Mouse (Mus musculus) E14TG2a.4 (cell line): Measurements from ENCODE around the gene Alkbh6.

ENCODE experiments used
- H3K27me3 ChIP-seq: 2 replicates; pipeline ENCODE4 v1.6.1; 2014; ENCODE audit warnings: low read length, control low read depth; ENCODE audit not compliant: insufficient read depth
- H3K36me3 ChIP-seq: 2 replicates; pipeline ENCODE4 v1.6.1; 2014; ENCODE audit warnings: low read length, control low read depth; ENCODE audit not compliant: insufficient read depth
- H3K4me1 ChIP-seq: replicated peaks from 2 replicates; pipeline ENCODE4 v1.6.1; 2014; ENCODE audit warnings: low read depth, low read length, control low read depth
- H3K4me3 ChIP-seq: replicated peaks from 2 replicates; pipeline ENCODE4 v1.5.1; 2014; ENCODE audit warnings: mild to moderate bottlenecking, low read length
- H3K9me3 ChIP-seq: 2 replicates; pipeline ENCODE4 v1.6.1; 2014; ENCODE audit warnings: low read length, control low read depth
- CTCF ChIP-seq: conservative IDR thresholded peaks from 2 replicates; pipeline ENCODE4 v1.5.1; 2014; ENCODE audit warnings: low read length
- NANOG ChIP-seq: IDR thresholded peaks from 2 replicates; pipeline ENCODE4 v1.6.1; 2014; ENCODE audit warnings: borderline replicate concordance, low read length, mixed read lengths
- POU5F1 ChIP-seq: IDR thresholded peaks from 2 replicates; pipeline ENCODE4 v1.6.1; 2014; ENCODE audit warnings: low read length, borderline replicate concordance

The Alkbh6 gene

DNA sequence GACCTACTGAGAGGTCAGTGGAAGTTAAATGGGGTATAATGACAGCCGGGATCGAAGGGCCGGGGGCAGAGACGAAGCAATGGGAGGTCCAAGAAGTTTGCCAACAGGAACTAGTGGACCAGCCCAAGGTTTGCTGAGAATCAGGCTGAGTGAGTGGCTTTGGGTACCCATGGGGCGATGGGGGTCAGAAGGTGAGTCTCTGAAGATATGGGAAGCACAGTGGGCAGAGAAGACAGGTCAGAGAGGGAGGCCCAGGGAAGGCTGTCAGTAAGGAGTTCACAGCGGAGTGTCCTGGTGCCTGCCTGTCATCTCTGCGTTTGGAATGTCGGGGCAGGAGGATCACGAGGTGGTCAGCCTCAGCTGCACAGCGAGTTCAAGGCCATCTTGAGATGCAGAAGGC lies 19.9 kb downstream of the Alkbh6 start:
- Histone ChIP-seq H3K27me3 (peaks cover 17% of the 10 kb centered on the region), H3K36me3 (no peaks in the 10 kb centered on the region), H3K4me1 (peaks cover 28% of the 10 kb centered on the region), H3K9me3 (no peaks in the 10 kb centered on the region), H3K4me3 (no peak overlapping the region)
- TF ChIP-seq CTCF, result no peak
- TF ChIP-seq POU5F1, result no peak
- TF ChIP-seq NANOG, result no peak

DNA sequence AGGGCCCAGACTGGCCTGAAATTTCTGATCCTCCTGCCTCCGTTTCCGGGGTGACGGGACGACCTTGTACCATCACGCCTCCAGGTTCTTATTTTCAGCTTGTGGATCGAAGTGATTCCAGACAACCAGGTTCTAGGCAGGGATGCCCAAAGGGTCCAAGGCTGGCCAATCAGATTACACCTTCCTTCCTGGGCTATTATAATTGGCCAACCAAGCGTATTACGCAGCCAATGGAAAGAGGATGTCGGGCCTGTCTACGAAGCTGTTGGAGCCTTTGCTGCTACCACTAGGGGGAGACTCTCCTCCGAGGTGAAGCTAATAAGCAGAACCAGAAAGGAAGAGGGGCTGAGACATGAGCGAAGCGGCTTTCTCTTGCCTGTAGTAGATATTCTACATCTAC lies 23.4 kb downstream of the Alkbh6 start:
- TF ChIP-seq NANOG, result no peak
- TF ChIP-seq CTCF, result peak; percentile 97
- Histone ChIP-seq H3K27me3 (peaks cover 46% of the 10 kb centered on the region), H3K36me3 (no peaks in the 10 kb centered on the region), H3K9me3 (no peaks in the 10 kb centered on the region), H3K4me3 (no peak overlapping the region; the same call in 1 of the 2 replicates), H3K4me1 (peaks cover 28% of the 10 kb centered on the region)

DNA sequence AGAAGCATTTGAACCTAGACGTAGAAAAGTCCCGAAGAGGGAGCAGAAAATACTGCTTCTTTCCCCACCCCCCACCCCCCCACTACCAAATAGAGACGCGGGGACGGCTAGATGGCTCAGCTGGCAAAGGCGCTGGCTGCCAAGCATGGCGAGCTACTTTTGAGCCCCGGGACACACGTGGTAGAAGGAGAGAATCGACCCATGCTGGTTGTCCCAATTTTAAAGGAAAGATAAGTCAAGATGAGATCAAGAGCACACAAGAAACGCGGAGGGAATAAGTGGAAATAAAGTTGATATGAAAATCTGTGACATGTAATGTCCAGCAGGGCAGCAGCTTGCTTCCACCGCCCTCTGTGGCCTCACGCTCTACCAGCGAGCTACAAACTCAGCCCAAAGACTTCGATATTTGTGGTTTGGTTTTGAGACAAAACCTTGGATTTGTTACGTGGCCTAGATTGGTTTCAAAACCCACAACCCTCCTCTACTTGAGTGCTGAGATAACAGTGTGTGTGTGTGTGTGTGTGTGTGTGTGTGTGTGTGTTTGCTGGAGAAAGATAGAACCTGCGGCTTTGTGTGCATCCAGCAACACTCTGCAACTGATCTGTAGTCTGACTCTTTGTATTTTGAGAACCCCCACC lies 24.2 kb downstream of the Alkbh6 start:
- Histone ChIP-seq H3K27me3 (peaks cover 44% of the 10 kb centered on the region), H3K4me3 (no peak overlapping the region), H3K4me1 (peaks cover 20% of the 10 kb centered on the region), H3K9me3 (no peaks in the 10 kb centered on the region), H3K36me3 (no peaks in the 10 kb centered on the region)
- TF ChIP-seq NANOG, result no peak
- no peak for TF ChIP-seq CTCF
- no peak for TF ChIP-seq POU5F1

DNA sequence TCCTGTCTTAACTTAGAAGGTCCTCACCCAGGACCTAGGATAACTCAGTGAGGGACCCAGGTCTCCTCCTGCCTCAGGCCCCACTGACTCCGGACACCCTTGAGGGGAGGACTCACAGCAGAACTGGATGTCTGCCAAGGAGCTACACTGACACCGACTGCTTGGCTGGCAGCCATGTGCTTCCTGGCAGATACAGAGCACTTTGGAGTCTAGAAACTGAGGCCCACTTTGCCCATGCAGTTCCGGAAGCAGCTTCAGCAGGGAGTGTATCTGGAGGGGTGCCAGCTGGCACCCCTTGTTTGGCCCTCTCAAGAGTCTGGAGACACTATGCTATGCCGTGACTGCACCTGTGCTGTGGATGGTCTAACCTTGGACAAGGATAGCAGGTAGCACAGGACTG lies 24.9 kb downstream of the Alkbh6 start:
- H3K4me3 ChIP-seq, result no peak overlapping the region
- H3K27me3 ChIP-seq, result peaks cover 47% of the 10 kb centered on the region
- TF ChIP-seq CTCF (no peak), NANOG (no peak), POU5F1 (no peak)
- H3K9me3 ChIP-seq, result no peaks in the 10 kb centered on the region
- no peaks in the 10 kb centered on the region for H3K36me3 ChIP-seq
- H3K4me1 ChIP-seq, result peaks cover 18% of the 10 kb centered on the region

DNA sequence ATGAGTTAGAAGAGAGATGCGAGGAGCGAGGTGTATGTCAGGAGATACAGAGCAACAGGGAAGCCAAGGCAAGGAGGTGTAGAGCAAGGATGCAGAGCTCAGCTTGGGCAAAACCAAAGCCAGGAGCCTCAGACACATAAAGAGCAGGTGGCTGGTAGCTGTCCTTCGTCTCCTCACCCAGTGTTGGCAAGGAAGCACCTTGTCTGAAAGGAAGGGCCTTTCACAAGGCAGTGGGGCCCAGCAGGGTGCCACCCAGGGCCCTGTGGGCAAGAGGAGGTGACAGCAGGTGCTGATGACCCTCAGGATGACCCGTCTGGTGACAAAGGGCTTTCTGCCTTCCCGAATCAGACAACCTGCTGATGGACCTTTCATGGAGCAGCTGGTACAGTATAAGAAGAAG lies 26.0 kb downstream of the Alkbh6 start:
- no peaks in the 10 kb centered on the region for H3K36me3 ChIP-seq

DNA sequence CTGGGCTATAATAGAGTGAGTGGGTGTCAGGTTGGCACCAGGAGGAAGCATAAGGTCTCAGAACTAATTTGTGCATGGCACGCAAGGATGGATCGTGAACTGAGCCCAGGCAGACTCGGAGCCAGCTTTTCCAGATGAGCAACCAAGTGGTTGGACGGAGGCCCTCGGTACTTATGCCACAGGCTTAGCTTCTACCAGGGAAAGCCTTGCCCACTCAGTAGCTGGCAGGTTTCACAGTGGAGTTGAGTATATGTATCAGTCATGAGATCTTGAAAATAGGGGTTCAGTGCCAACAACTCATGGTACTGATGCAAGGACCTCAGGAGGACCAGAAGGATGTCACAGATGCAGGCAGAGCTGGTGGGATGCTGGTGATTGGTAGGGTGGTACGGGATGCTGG lies 27.2 kb downstream of the Alkbh6 start:
- Histone ChIP-seq H3K9me3 (no peaks in the 10 kb centered on the region), H3K4me3 (no peak overlapping the region), H3K4me1 (peaks cover 17% of the 10 kb centered on the region), H3K36me3 (no peaks in the 10 kb centered on the region), H3K27me3 (peaks cover 59% of the 10 kb centered on the region)
- no peak for TF ChIP-seq POU5F1
- TF ChIP-seq NANOG, result no peak
- no peak for TF ChIP-seq CTCF

More for the DNA sequence above, 26.0 kb downstream of the Alkbh6 start:
- Histone ChIP-seq H3K27me3 (peaks cover 53% of the 10 kb centered on the region), H3K4me3 (no peak overlapping the region), H3K9me3 (no peaks in the 10 kb centered on the region), H3K4me1 (peaks cover 17% of the 10 kb centered on the region)
- TF ChIP-seq NANOG (no peak), CTCF (no peak), POU5F1 (no peak)

DNA sequence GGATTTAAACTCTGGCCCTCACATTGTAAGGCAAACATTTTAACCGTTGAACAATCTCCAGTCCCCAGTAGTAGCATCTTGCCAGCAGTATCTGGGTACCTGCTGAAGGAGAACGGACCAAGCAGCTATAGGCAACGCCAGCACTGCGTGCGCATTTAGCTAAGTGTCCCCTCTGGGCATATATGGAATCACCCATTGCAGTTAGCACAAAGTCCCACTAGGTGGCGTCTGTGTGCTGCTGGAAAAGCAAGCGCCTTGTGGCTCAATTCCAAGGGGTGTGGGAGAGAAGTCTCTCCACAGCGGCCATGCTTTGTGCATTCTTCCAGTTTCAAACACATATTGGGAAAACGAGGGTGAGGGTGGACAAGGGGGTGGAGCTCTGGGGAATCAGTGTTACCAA lies 27.9 kb downstream of the Alkbh6 start:
- H3K4me1 ChIP-seq, result peaks cover 15% of the 10 kb centered on the region
- peaks cover 59% of the 10 kb centered on the region for H3K27me3 ChIP-seq
- H3K4me3 ChIP-seq, result no peak overlapping the region
- no peaks in the 10 kb centered on the region for H3K9me3 ChIP-seq
- TF ChIP-seq CTCF (peak; percentile 94), POU5F1 (no peak), NANOG (no peak)
- no peaks in the 10 kb centered on the region for H3K36me3 ChIP-seq

DNA sequence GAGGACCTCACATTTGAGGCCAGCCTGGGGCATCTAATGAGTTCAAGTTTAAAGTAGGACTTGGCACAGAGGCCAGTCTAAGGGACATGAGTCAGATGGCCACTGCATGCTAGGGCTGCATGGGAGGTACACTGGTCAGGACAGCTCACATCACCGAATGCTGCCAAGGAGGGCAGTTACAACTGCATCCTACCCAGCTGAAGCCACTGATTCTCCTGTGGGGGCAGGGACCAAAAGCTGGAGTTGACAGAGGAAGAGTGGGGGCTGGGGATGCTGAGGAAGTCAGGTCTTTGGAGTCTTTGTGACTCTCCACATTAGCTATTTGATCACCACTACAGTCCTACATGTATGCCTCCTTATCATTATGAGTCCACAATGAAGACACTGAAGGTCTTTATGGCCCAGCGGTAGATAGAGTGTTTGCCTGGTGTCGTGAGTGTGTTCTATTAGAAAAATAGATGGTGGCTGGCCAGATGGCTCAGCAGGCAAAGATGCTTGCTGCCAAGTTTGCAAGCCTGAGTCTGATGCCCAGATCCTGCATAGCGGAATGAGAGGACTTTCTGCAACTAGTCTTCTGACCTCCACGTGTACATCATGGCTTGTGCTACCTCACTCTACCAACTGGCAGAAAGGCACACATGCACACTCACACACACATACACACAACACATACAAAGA lies 31.1 kb downstream of the Alkbh6 start:
- Histone ChIP-seq H3K36me3 (no peaks in the 10 kb centered on the region), H3K9me3 (peaks cover 12% of the 10 kb centered on the region), H3K4me3 (no peak overlapping the region), H3K4me1 (peaks cover 5% of the 10 kb centered on the region; the same call in 1 of the 2 replicates), H3K27me3 (peaks cover 56% of the 10 kb centered on the region)
- TF ChIP-seq CTCF (no peak), POU5F1 (no peak), NANOG (no peak)
